Mouse (Mus musculus) hindbrain, embryonic 13.5 days (tissue): Measurements from ENCODE around the gene Scfd1. TPM values are rescaled to one million over a fixed set of nuclear protein-coding genes. Genes with fewer than 3 reads are reported as not detected.

Experiments used
- ATAC-seq: fragments of 200-750 bp; cut with Nextera tagmentation; 2 replicates; pipeline ENCODE4 v1.8.0; 2017; ENCODE audit warnings: moderate TSS enrichment; ENCODE audit not compliant: low FRiP score
- H3K27ac ChIP-seq: fragments of 300-500 bp; sonication (generic); 2 replicates; pipeline ENCODE4 v1.5.1; 2015; ENCODE audit warnings: inconsistent platforms, mild to moderate bottlenecking, moderate library complexity
- H3K27me3 ChIP-seq: fragments of 300-500 bp; sonication (generic); 2 replicates; pipeline ENCODE4 v1.6.1; 2015; ENCODE audit warnings: mild to moderate bottlenecking, inconsistent platforms
- H3K36me3 ChIP-seq: fragments of 300-500 bp; sonication (generic); 2 replicates; pipeline ENCODE4 v1.6.1; 2015; ENCODE audit warnings: mild to moderate bottlenecking, inconsistent platforms
- H3K4me1 ChIP-seq: fragments of 300-500 bp; sonication (generic); replicated peaks from 2 replicates; pipeline ENCODE4 v1.6.1; 2015; ENCODE audit warnings: inconsistent platforms
- H3K4me2 ChIP-seq: fragments of 300-500 bp; sonication (generic); 2 replicates; pipeline ENCODE4 v1.6.1; 2015; ENCODE audit warnings: inconsistent platforms, mild to moderate bottlenecking, moderate library complexity
- H3K4me3 ChIP-seq: fragments of 300-500 bp; sonication (generic); 2 replicates; pipeline ENCODE4 v1.5.1; 2015; ENCODE audit warnings: mild to moderate bottlenecking, inconsistent platforms
- H3K9ac ChIP-seq: fragments of 300-500 bp; sonication (generic); 2 replicates; pipeline ENCODE4 v1.6.1; 2015; ENCODE audit warnings: mild to moderate bottlenecking, inconsistent platforms
- H3K9me3 ChIP-seq: fragments of 300-500 bp; sonication (generic); 2 replicates; pipeline ENCODE4 v1.6.1; 2016; ENCODE audit warnings: inconsistent platforms
- WGBS: fragments of 180-500 bp; shearing (Covaris S2); methylation state at CpG from one replicate; pipeline ENCODE4 v1.1.7; 2015; 5-methylcytosine and 5-hydroxymethylcytosine counted together
- polyA plus RNA-seq: library from polyadenylated mRNA; unstranded; fragments of >200 nt; fragmentation: Nextera tagmentation; extraction: Ambion mirVana; gene quantifications from 2 replicates; pipeline ENCODE4 v1.2.1, GENCODE M21; 2015

The Scfd1 gene
- polyA plus RNA-seq = 72.6 and 74.9 TPM in 2 replicates

GRCm38 (mm10) chr12:51377003-51377887, at the start of gene Scfd1:
Gene Scfd1, plus strand, starts transcription at chr12:51377510.
- Histone ChIP-seq H3K36me3 (peaks cover 21% of the 10 kb centered on the region), H3K9ac (peak within 1 kb of the TSS; percentile 88), H3K4me3 (peak within 1 kb of the TSS; percentile 72), H3K4me1 (0 out of 2 replicates have a peak, but pooled peaks cover 2% of the 10 kb centered on the region), H3K9me3 (no peaks in the 10 kb centered on the region), H3K4me2 (peak within 1 kb of the TSS; percentile 63), H3K27ac (peak within 1 kb of the TSS; percentile 91), H3K27me3 (no peaks in the 10 kb centered on the region)
- WGBS = under 1% methylated on average over 34 of the region's 34 CpGs
- peak; percentile 100 for ATAC-seq

DNA sequence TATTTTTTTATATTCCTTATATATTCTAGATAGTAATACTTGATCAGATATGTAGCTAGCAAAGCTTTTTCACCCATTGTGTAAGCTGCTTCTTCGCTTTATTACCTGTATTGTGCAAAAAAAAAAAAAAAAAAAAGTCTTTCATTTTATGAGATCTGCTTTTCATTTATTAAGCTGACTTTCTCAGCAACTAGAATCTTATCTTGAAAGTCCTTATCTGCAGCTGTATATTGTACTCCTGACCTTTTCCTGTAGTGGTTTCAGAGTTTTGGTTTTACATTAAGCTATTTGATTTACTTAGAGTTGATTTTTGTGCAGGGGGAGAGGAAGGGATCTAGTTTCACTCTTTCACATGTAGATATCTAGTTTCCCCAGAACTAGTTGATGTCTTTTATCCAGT, 40.3 kb upstream of the Scfd1 start:
- 100% methylated on average over 1 of the region's 1 CpGs for WGBS
- Histone ChIP-seq H3K4me3 (no peak overlapping the region), H3K27me3 (no peaks in the 10 kb centered on the region), H3K9me3 (no peaks in the 10 kb centered on the region), H3K9ac (no peak overlapping the region), H3K36me3 (no peaks in the 10 kb centered on the region), H3K27ac (no peak overlapping the region), H3K4me2 (no peak overlapping the region), H3K4me1 (no peaks in the 10 kb centered on the region)
- no peak for ATAC-seq

GRCm38 (mm10) chr12:51346121-51346520, 31.2 kb upstream of the Scfd1 start:
- no peaks in the 10 kb centered on the region for H3K27me3 ChIP-seq
- no peak overlapping the region for H3K9ac ChIP-seq
- WGBS = 31% methylated on average over 4 of the region's 4 CpGs
- no peak for ATAC-seq
- H3K27ac ChIP-seq = no peak overlapping the region
- H3K9me3 ChIP-seq = no peaks in the 10 kb centered on the region
- H3K36me3 ChIP-seq = no peaks in the 10 kb centered on the region
- no peak overlapping the region for H3K4me3 ChIP-seq
- peaks cover 27% of the 10 kb centered on the region for H3K4me1 ChIP-seq
- no peak overlapping the region for H3K4me2 ChIP-seq

GRCm38 (mm10) chr12:51347988-51348697, 29.2 kb upstream of the Scfd1 start, which contains the start of gene G2e3:
Gene G2e3, plus strand, starts transcription at chr12:51348061.
- Histone ChIP-seq H3K9me3 (no peaks in the 10 kb centered on the region), H3K36me3 (peaks cover 13% of the 10 kb centered on the region), H3K4me3 (peak within 1 kb of the TSS; percentile 79), H3K4me2 (peak within 1 kb of the TSS; percentile 58), H3K4me1 (peaks cover 27% of the 10 kb centered on the region), H3K9ac (peak within 1 kb of the TSS; percentile 91), H3K27me3 (no peaks in the 10 kb centered on the region), H3K27ac (peak within 1 kb of the TSS; percentile 96)
- peak; percentile 98 for ATAC-seq
- WGBS = under 1% methylated on average over 70 of the region's 70 CpGs

- WGBS = 0% methylated on average over 10 of the region's 10 CpGs
- Histone ChIP-seq H3K4me3 (peak overlapping the region; percentile 79), H3K27me3 (no peaks in the 10 kb centered on the region), H3K4me1 (peaks cover 27% of the 10 kb centered on the region), H3K36me3 (peaks cover 18% of the 10 kb centered on the region), H3K27ac (peak overlapping the region; percentile 96), H3K9ac (peak overlapping the region; percentile 91), H3K4me2 (peak overlapping the region; percentile 58), H3K9me3 (no peaks in the 10 kb centered on the region)
- peak; percentile 57 for ATAC-seq
Observed at GRCm38 (mm10) chr12:51348698-51348998, 28.7 kb upstream of the Scfd1 start.

GRCm38 (mm10) chr12:51355296-51355695, 22.0 kb upstream of the Scfd1 start:
- WGBS = 85% methylated on average over 8 of the region's 8 CpGs
- H3K9ac ChIP-seq = no peak overlapping the region
- H3K9me3 ChIP-seq = no peaks in the 10 kb centered on the region
- ATAC-seq = no peak
- H3K4me1 ChIP-seq = peaks cover 7% of the 10 kb centered on the region
- no peak overlapping the region for H3K4me3 ChIP-seq
- no peak overlapping the region for H3K4me2 ChIP-seq
- peaks cover 56% of the 10 kb centered on the region for H3K36me3 ChIP-seq
- no peak overlapping the region for H3K27ac ChIP-seq
- no peaks in the 10 kb centered on the region for H3K27me3 ChIP-seq

GRCm38 (mm10) chr12:51361294-51361693, 16.0 kb upstream of the Scfd1 start:
- H3K4me2 ChIP-seq = no peak overlapping the region
- no peaks in the 10 kb centered on the region for H3K4me1 ChIP-seq
- no peak overlapping the region for H3K9ac ChIP-seq
- H3K9me3 ChIP-seq = no peaks in the 10 kb centered on the region
- H3K27ac ChIP-seq = no peak overlapping the region
- no peak overlapping the region for H3K4me3 ChIP-seq
- ATAC-seq = no peak
- H3K36me3 ChIP-seq = peaks cover 56% of the 10 kb centered on the region
- H3K27me3 ChIP-seq = no peaks in the 10 kb centered on the region

- H3K4me1 ChIP-seq = no peaks in the 10 kb centered on the region
- H3K9ac ChIP-seq = no peak overlapping the region
- H3K27ac ChIP-seq = no peak overlapping the region
- H3K27me3 ChIP-seq = no peaks in the 10 kb centered on the region
- H3K36me3 ChIP-seq = peaks cover 53% of the 10 kb centered on the region
- H3K9me3 ChIP-seq = no peaks in the 10 kb centered on the region
- H3K4me2 ChIP-seq = no peak overlapping the region
- H3K4me3 ChIP-seq = no peak overlapping the region
- 95% methylated on average over 1 of the region's 1 CpGs for WGBS
- no peak for ATAC-seq
Observed at GRCm38 (mm10) chr12:51362898-51363297, 14.4 kb upstream of the Scfd1 start.

DNA sequence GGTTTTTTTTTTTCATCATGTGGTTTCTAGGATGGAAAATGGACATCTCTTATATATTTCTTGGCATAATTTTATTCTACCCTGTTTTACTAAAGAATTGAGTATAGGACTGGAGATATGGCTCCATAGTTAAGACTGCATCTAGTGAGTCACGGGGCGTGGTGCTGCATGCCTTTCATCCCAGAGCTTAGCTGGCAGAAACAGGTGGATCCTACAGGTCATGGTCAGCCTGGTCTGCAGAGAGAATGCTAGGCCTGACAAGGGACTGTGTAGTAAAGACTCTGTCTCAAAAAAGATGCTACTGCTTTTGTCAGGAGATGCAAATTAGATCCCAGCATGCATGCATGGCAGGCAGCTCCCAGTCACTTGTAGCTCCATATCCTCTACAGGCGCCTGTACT, 8.8 kb upstream of the Scfd1 start:
- H3K27ac ChIP-seq = no peak overlapping the region
- H3K4me2 ChIP-seq = no peak overlapping the region
- peaks cover 51% of the 10 kb centered on the region for H3K36me3 ChIP-seq
- H3K4me3 ChIP-seq = no peak overlapping the region
- no peak for ATAC-seq
- H3K9me3 ChIP-seq = no peaks in the 10 kb centered on the region
- no peaks in the 10 kb centered on the region for H3K4me1 ChIP-seq
- H3K9ac ChIP-seq = no peak overlapping the region
- 97% methylated on average over 3 of the region's 3 CpGs for WGBS
- H3K27me3 ChIP-seq = no peaks in the 10 kb centered on the region

- no peaks in the 10 kb centered on the region for H3K9me3 ChIP-seq
- peak overlapping the region; percentile 88 for H3K9ac ChIP-seq
- 21% methylated on average over 6 of the region's 6 CpGs for WGBS
- ATAC-seq = no peak
- H3K4me1 ChIP-seq = 0 out of 2 replicates have a peak, but pooled peaks cover 2% of the 10 kb centered on the region
- peak overlapping the region; percentile 72 for H3K4me3 ChIP-seq
- peak overlapping the region; percentile 63 for H3K4me2 ChIP-seq
- peak overlapping the region; percentile 91 for H3K27ac ChIP-seq
- H3K27me3 ChIP-seq = no peaks in the 10 kb centered on the region
- peaks cover 17% of the 10 kb centered on the region for H3K36me3 ChIP-seq
Observed at GRCm38 (mm10) chr12:51377888-51378190, 529 bp downstream of the Scfd1 start.

GRCm38 (mm10) chr12:51399871-51400270, 22.6 kb downstream of the Scfd1 start:
- H3K9me3 ChIP-seq = no peaks in the 10 kb centered on the region
- H3K36me3 ChIP-seq = peaks cover 64% of the 10 kb centered on the region

DNA sequence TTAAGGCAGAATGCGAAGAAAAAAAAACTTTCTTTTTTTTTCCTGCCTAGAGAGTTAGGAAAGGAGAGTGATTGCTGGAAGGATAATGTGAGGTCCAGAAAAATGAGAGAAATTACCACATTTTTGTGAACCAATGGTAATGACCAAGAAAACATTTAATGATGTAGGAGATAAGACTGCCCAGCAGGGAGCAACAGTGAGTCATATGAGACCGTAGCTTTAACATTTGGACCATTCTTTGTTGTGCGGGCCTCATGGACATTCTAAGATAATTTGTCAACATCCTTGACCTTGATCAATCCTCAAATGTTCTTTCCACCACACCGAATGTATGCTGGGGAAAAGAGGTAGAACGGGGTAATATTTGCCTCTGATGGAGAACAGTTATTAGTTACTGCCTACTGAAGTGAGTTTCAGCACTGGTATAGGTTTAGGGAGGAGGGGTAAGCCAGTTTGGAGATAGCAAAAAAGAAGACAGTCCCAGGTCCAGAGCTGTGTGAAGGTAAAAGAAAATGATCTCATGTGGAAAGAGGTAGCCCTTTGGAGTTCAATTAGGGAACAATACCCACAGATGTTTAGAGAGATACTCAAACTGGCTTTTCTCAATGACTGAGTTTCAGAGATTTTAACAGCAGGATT, 24.9 kb downstream of the Scfd1 start:
- peak; percentile 54; the same call in 1 of the 2 replicates for ATAC-seq
- WGBS = 70% methylated on average over 5 of the region's 5 CpGs
- Histone ChIP-seq H3K4me3 (no peak overlapping the region), H3K27me3 (no peaks in the 10 kb centered on the region), H3K4me2 (no peak overlapping the region), H3K9me3 (no peaks in the 10 kb centered on the region), H3K4me1 (no peaks in the 10 kb centered on the region), H3K36me3 (peaks cover 53% of the 10 kb centered on the region), H3K9ac (no peak overlapping the region), H3K27ac (no peak overlapping the region)

More at GRCm38 (mm10) chr12:51399871-51400270, 22.6 kb downstream of the Scfd1 start:
- no peaks in the 10 kb centered on the region for H3K27me3 ChIP-seq
- H3K9ac ChIP-seq = no peak overlapping the region
- WGBS = 97% methylated on average over 6 of the region's 6 CpGs
- H3K4me1 ChIP-seq = no peaks in the 10 kb centered on the region
- ATAC-seq = no peak
- H3K27ac ChIP-seq = no peak overlapping the region
- no peak overlapping the region for H3K4me3 ChIP-seq
- H3K4me2 ChIP-seq = no peak overlapping the region
